Mouse (Mus musculus) liver, embryonic 14.5 days (tissue): ENCODE measurements around the gene Nrxn3.

ENCODE experiments used
- CTCF ChIP-seq: IDR thresholded peaks from 2 replicates; pipeline ENCODE4 v1.5.1; 2016; ENCODE audit warnings: antibody characterized with exemption, low read depth, control low read depth
- EP300 ChIP-seq: IDR thresholded peaks from 2 replicates; pipeline ENCODE4 v1.6.1; 2016; ENCODE audit warnings: antibody characterized with exemption, low read depth

- TF ChIP-seq CTCF (no peak), EP300 (no peak)
These were observed 1537.6 kb downstream of the Nrxn3 start for GRCm38 (mm10) chr12:90260301-90260700.
